24 mouse cellular contexts compared by ENCODE assay signal in genomic region chr5:129974354-129974753, GRCm38 (mm10). TPM values are rescaled to one million over a fixed set of nuclear protein-coding genes. Genes with fewer than 3 reads are reported as not detected.
DNase-seq lines count a peak whose midpoint lies in the region; ATAC-seq and TF ChIP-seq lines count a peak whose summit lies in the region.
"Had no signal": no experiment of that assay in that cellular context is flagged by ENCODE, and none has a peak within 500 bp of the region (broad histone marks: within the 10 kb centered on the region; RNA-seq: fewer than 3 reads in every experiment).

No protein-coding gene starts in this region.

- TF ChIP-seq POLR2A in bone marrow, adult 2 months (IDR thresholded peaks at IDR 0.05; ENCODE audit: borderline replicate concordance, control insufficient read depth, low read depth, low read length): no peak

- H3K4me1 ChIP-seq in erythroblast, embryonic 14.5 days (ENCODE audit: control insufficient read depth): peaks cover 79% of the 10 kb centered on the region
- H3K4me1 ChIP-seq in bone marrow, adult 2 months (ENCODE audit: control insufficient read depth, insufficient read depth, low read length): no peaks in the 10 kb centered on the region; the same call in none of the 2 replicates
- H3K4me1 ChIP-seq in liver, embryonic 13.5 days (replicated peaks): peaks cover 79% of the 10 kb centered on the region
- H3K4me1 ChIP-seq: embryonic facial prominence, embryonic 10.5 days; forebrain, embryonic 12.5 days; heart, embryonic 15.5 days; limb, embryonic 13.5 days had no signal

- WGBS in bone marrow, adult 2 months: 74% methylated on average over 4 of the region's 4 CpGs
- WGBS in liver, embryonic 13.5 days (ENCODE audit: insufficient replicate concordance): 39% methylated on average over 4 of the region's 4 CpGs

- peak overlapping the region; percentile 59 for H3K27ac ChIP-seq in bone marrow, adult 2 months (ENCODE audit: control insufficient read depth, insufficient read depth, low read depth, low read length, poor library complexity)
- peak overlapping the region; percentile 96 for H3K27ac ChIP-seq in liver, embryonic 13.5 days
- H3K27ac ChIP-seq: embryonic facial prominence, embryonic 10.5 days; forebrain, embryonic 12.5 days; heart, embryonic 15.5 days; hindbrain, embryonic 14.5 days; limb, embryonic 13.5 days; macrophage had no signal

- no peaks in the 10 kb centered on the region for H3K27me3 ChIP-seq in erythroblast, embryonic 14.5 days (ENCODE audit: control insufficient read depth)
- H3K27me3 ChIP-seq in liver, embryonic 13.5 days: no peaks in the 10 kb centered on the region
- H3K27me3 ChIP-seq: forebrain, embryonic 12.5 days; heart, embryonic 15.5 days; limb, embryonic 13.5 days had no signal

- H3K4me2 ChIP-seq in liver, embryonic 13.5 days: peak overlapping the region; percentile 25
- H3K4me2 ChIP-seq: forebrain, embryonic 12.5 days; heart, embryonic 15.5 days; hindbrain, embryonic 14.5 days; limb, embryonic 13.5 days; midbrain, embryonic 11.5 days had no signal

- peaks cover 75% of the 10 kb centered on the region for H3K36me3 ChIP-seq in erythroblast, embryonic 14.5 days (ENCODE audit: control insufficient read depth)
- H3K36me3 ChIP-seq in liver, embryonic 13.5 days: peaks cover 21% of the 10 kb centered on the region

- peak overlapping the region; percentile 59 for H3K9ac ChIP-seq in liver, embryonic 13.5 days
- H3K9ac ChIP-seq: forebrain, embryonic 12.5 days; heart, embryonic 15.5 days; hindbrain, embryonic 14.5 days; limb, embryonic 13.5 days had no signal

- no peak for TF ChIP-seq CTCF in bone marrow, adult 2 months (IDR thresholded peaks at IDR 0.05; ENCODE audit: control insufficient read depth, insufficient read depth, low read length)

- no peaks in the 10 kb centered on the region for H3K9me3 ChIP-seq in erythroblast, embryonic 14.5 days (ENCODE audit: control insufficient read depth, low read length)
- H3K9me3 ChIP-seq in liver, embryonic 13.5 days (replicated peaks): no peaks in the 10 kb centered on the region
- H3K9me3 ChIP-seq: embryonic facial prominence, embryonic 10.5 days; forebrain, embryonic 12.5 days; heart, embryonic 15.5 days; limb, embryonic 13.5 days had no signal

- no peak for ATAC-seq in erythroblast, adult 5-6 weeks (replicated peaks; ENCODE audit: low FRiP score, poor library complexity, severe bottlenecking)
- peak; percentile 18; the same call in 1 of the 2 replicates for ATAC-seq in liver, embryonic 13.5 days (ENCODE audit: low read depth)
- peak; percentile 41 for ATAC-seq in megakaryocyte-erythroid progenitor cell, adult 5-6 weeks (replicated peaks; ENCODE audit: low FRiP score, low TSS enrichment, poor library complexity, severe bottlenecking)
- ATAC-seq: inflammation-experienced regulatory T-cells, adult 6 months had no signal

- H3K4me3 ChIP-seq in erythroblast, embryonic 14.5 days (replicated peaks): peak overlapping the region; percentile 10
- no peak overlapping the region for H3K4me3 ChIP-seq in bone marrow, adult 2 months (replicated peaks; ENCODE audit: control insufficient read depth, low read depth, low read length)
- H3K4me3 ChIP-seq in liver, embryonic 13.5 days (replicated peaks): no peak overlapping the region
- H3K4me3 ChIP-seq: embryonic facial prominence, embryonic 10.5 days; forebrain, embryonic 12.5 days; heart, embryonic 15.5 days; layer of hippocampus, adult 2 months; limb, embryonic 13.5 days had no signal

- DNase-seq in liver, embryonic 13.5 days: no peak
- no peak for DNase-seq in layer of hippocampus, adult 9-11 months
- no peak for DNase-seq in urinary bladder, adult 18-20 months (ENCODE audit: low spot score in 2 of 2)
- no peak for DNase-seq in cerebellum, postnatal 36 days
- DNase-seq: adrenal gland, postnatal 25 days; cerebellum, adult 9-10 months; gastrocnemius, postnatal 36 days; heart, postnatal 36 days; kidney, adult 9 months; kidney, postnatal 25 days; thymus, postnatal 14 days had no signal

RNA-seq across cellular contexts. Expression of gene Gusb, which starts 28.5 kb away (rescaled TPM):
- polyA plus RNA-seq in erythroblast, embryonic 14.5 days (2012): 0.28 and 0.51 TPM in 2 replicates
- 22.1 and 25.5 TPM in 2 replicates for total RNA-seq in erythroblast, adult 5-6 weeks (2015; ENCODE audit: low replicate concordance)
- total RNA-seq in erythroblast, adult 5-6 weeks (2017; ENCODE audit: low replicate concordance): 8.9 and 13.4 TPM in 2 replicates
- polyA plus RNA-seq in bone marrow, adult 2 months (2011; ENCODE audit: insufficient read depth, insufficient read length, low replicate concordance, missing spikeins): 14.5 and 22.6 TPM in 2 replicates
- 42.0 and 47.9 TPM in 2 replicates for polyA plus RNA-seq in liver, embryonic 13.5 days (2015; fragmentation: Nextera tagmentation; extraction: Ambion mirVana)
- total RNA-seq in megakaryocyte-erythroid progenitor cell, adult 5-6 weeks (2014; fragmentation: Nextera tagmentation): 62.0 and 80.6 TPM in 2 replicates
- total RNA-seq in megakaryocyte-erythroid progenitor cell, adult 5-6 weeks (2017): 36.1 and 42.0 TPM in 2 replicates

RNA-seq across cellular contexts. Expression of gene Vkorc1l1, which starts 32.6 kb away (rescaled TPM):
- 0.92 and 1.9 TPM in 2 replicates for polyA plus RNA-seq in erythroblast, embryonic 14.5 days (2012)
- total RNA-seq in erythroblast, adult 5-6 weeks (2015; ENCODE audit: low replicate concordance): 39.8 and 49.3 TPM in 2 replicates
- 27.2 and 30.7 TPM in 2 replicates for total RNA-seq in erythroblast, adult 5-6 weeks (2017; ENCODE audit: low replicate concordance)
- 14.4 and 15.2 TPM in 2 replicates for polyA plus RNA-seq in bone marrow, adult 2 months (2011; ENCODE audit: insufficient read depth, insufficient read length, low replicate concordance, missing spikeins)
- polyA plus RNA-seq in liver, embryonic 13.5 days (2015; fragmentation: Nextera tagmentation; extraction: Ambion mirVana): 22.9 and 29.4 TPM in 2 replicates
- total RNA-seq in megakaryocyte-erythroid progenitor cell, adult 5-6 weeks (2014; fragmentation: Nextera tagmentation): 60.1 and 75.7 TPM in 2 replicates
- total RNA-seq in megakaryocyte-erythroid progenitor cell, adult 5-6 weeks (2017): 61.7 and 81.5 TPM in 2 replicates

RNA-seq across cellular contexts. Expression of gene Asl, which starts 54.7 kb away (rescaled TPM):
- 1.0 and 2.1 TPM in 2 replicates for polyA plus RNA-seq in erythroblast, embryonic 14.5 days (2012)
- 1.9 and 11.3 TPM in 2 replicates for total RNA-seq in erythroblast, adult 5-6 weeks (2015; ENCODE audit: low replicate concordance)
- total RNA-seq in erythroblast, adult 5-6 weeks (2017; ENCODE audit: low replicate concordance): 2.0 and 2.6 TPM in 2 replicates
- 14.9 and 37.1 TPM in 2 replicates for polyA plus RNA-seq in bone marrow, adult 2 months (2011; ENCODE audit: insufficient read depth, insufficient read length, low replicate concordance, missing spikeins)
- polyA plus RNA-seq in liver, embryonic 13.5 days (2015; fragmentation: Nextera tagmentation; extraction: Ambion mirVana): 37.8 and 45.2 TPM in 2 replicates
- 13.7 and 19.9 TPM in 2 replicates for total RNA-seq in megakaryocyte-erythroid progenitor cell, adult 5-6 weeks (2014; fragmentation: Nextera tagmentation)
- 14.0 and 18.3 TPM in 2 replicates for total RNA-seq in megakaryocyte-erythroid progenitor cell, adult 5-6 weeks (2017)

RNA-seq across cellular contexts. Expression of gene Crcp, which starts 54.7 kb away (rescaled TPM):
- polyA plus RNA-seq in erythroblast, embryonic 14.5 days (2012): 1.1 and 2.1 TPM in 2 replicates
- 9.2 and 16.5 TPM in 2 replicates for total RNA-seq in erythroblast, adult 5-6 weeks (2015; ENCODE audit: low replicate concordance)
- total RNA-seq in erythroblast, adult 5-6 weeks (2017; ENCODE audit: low replicate concordance): 18.7 and 21.6 TPM in 2 replicates
- 10.5 and 18.0 TPM in 2 replicates for polyA plus RNA-seq in bone marrow, adult 2 months (2011; ENCODE audit: insufficient read depth, insufficient read length, low replicate concordance, missing spikeins)
- polyA plus RNA-seq in liver, embryonic 13.5 days (2015; fragmentation: Nextera tagmentation; extraction: Ambion mirVana): 31.6 and 34.4 TPM in 2 replicates
- 33.3 and 58.9 TPM in 2 replicates for total RNA-seq in megakaryocyte-erythroid progenitor cell, adult 5-6 weeks (2014; fragmentation: Nextera tagmentation)
- total RNA-seq in megakaryocyte-erythroid progenitor cell, adult 5-6 weeks (2017): 43.5 and 120 TPM in 2 replicates

Comparison
In these comparisons a context has a peak if more than half of its experiments do, and no peak if none do; other contexts are left out.
1. RNA of gene Gusb, which starts 28.5 kb away (polyA plus RNA-seq): 42.0 to 47.9 TPM in liver, embryonic 13.5 days and 14.5 to 22.6 TPM in bone marrow, adult 2 months; 0.28 to 0.51 TPM in erythroblast, embryonic 14.5 days; every median in the first group is over 10 times any median in the second.